Mouse (Mus musculus) c-Kit-positive CD71-positive TER-119-positive erythroid progenitor cells, embryonic 14.5 days (primary cell): ENCODE measurements around the gene Vegfc.

Experiments used
- DNase-seq: peaks from one replicate; pipeline ENCODE4 v3.0.0-alpha.2; 2013; ENCODE audit warnings: low spot score

Vegfc gene

DNA sequence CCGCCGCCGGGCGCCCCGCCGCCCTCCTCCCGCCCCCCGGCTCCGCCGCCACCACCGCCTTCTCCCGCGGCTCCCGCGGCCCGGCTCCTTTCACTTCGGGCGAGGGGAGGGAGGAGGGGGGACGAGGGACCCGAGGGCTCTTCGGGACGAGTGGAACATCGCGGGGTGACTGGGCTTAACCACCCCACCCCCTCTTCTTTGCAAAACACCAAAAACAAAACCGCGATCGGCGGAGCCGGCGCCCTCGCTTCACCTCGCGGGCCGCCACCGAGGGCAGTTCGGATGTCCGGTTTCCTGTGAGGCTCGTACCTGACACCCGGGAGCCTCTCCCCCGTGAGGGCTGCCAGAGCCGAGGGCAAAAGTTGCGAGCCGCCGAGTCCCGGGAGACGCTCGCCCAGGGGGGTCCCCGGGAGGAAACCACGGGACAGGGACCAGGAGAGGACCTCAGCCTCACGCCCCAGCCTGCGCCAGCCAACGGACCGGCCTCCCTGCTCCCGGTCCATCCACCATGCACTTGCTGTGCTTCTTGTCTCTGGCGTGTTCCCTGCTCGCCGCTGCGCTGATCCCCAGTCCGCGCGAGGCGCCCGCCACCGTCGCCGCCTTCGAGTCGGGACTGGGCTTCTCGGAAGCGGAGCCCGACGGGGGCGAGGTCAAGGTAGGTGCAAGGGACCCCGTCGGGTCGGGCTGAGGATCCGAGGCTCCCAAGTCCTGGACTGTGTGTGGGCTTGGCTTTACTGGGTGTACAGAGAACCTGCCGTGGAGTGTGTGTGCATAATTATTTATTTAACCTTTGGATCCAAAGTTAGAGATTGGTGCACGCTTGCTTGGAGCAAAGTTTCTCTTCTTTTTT lies at the start of gene Vegfc:
Gene Vegfc (plus strand): TSS at position 336 of the 850 bp plus-strand sequence.
- no peak for DNase-seq

DNA sequence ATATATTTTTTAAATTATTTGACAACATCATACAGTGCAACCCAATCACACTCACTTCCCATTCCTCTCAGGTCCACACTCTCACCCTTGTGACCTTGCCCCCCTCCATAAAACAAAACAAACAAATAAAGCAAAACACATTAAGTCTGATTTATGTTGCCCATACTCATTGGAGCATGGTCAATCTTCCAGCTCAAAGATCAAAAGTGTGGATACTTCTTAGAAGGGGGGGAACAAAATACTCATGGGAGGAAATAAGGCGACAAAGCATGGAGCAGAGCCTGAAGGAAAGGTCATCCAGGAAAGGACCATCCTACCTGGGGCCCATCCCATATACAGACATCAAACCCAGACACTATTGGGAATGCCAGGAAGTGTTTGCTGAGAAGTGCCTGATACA lies 42.8 kb upstream of the Vegfc start:
- DNase-seq, result no peak

- no peak for DNase-seq
These were observed 34.8 kb upstream of the Vegfc start for GRCm38 (mm10) chr8:54042601-54043000.

DNA sequence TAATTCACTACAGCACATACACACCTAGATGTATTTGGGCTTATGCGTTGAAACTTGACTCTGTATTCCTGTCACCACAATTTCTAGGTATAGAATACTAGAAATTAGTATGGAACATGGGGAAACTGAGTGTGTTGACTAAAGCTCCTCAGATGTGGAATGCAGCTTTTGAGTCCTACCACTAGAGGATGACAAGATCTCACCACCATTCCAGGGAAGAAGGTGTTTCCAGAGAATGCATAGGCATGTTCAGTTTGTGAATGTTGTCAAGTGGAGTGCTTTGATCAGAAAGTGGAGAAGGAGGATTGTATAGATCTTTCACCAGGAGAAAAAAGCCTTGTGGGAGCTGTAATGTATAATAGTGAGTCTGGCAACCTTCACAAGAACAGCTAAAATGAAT lies 33.9 kb upstream of the Vegfc start:
- no peak for DNase-seq

GRCm38 (mm10) chr8:54053210-54053609 lies 24.2 kb upstream of the Vegfc start:
- no peak for DNase-seq

GRCm38 (mm10) chr8:54065492-54065891 lies 11.9 kb upstream of the Vegfc start:
- no peak for DNase-seq

GRCm38 (mm10) chr8:54076301-54076700 lies 1.1 kb upstream of the Vegfc start:
- DNase-seq, result no peak

- DNase-seq, result no peak
These were observed 575 bp upstream of the Vegfc start for GRCm38 (mm10) chr8:54076791-54077270.

GRCm38 (mm10) chr8:54078121-54078440 lies 675 bp downstream of the Vegfc start:
- DNase-seq, result no peak

- DNase-seq, result no peak
These were observed 1.6 kb downstream of the Vegfc start for GRCm38 (mm10) chr8:54079001-54079400.

- DNase-seq, result no peak
These were observed 2.2 kb downstream of the Vegfc start for GRCm38 (mm10) chr8:54079601-54080000.

- no peak for DNase-seq
These were observed 8.5 kb downstream of the Vegfc start for GRCm38 (mm10) chr8:54085896-54086295.

DNA sequence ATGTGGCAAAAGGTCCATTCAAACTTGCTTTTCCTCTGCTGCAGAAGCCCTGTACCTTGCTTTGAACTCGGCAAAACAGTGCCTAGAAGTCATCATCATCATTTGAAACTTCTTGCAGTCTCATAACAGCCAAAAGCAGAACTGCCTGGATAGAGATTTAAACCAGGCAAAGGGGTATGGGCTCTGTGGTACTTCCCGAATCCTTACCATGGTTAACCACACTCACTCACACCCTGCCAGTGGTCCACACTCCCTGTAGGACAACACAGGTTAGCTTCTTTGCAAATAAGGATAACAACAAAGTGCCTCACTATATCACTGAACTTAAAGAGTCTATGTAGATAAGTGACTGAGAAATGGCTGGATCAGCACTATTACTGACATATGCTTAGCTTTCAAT lies 9.7 kb downstream of the Vegfc start:
- DNase-seq, result no peak

DNA sequence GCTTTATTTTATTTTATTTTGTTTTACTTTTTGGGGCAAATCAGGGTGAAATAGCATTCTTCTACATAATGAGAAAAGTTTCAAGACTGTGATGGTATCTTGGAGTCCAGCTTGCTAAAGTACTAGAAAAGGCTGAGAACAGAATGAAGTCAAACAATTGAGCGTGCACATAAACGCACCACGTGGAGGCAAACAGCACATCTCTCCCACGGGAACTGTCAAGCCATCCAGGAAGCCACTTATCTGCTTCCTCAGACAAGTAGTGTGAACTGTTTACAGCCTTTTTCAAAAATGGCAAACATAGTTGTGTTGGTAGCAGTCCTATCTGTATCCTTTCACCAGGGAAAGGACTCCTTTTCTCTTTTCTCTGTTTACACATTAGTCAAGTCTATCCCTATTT lies 11.8 kb downstream of the Vegfc start:
- DNase-seq, result no peak

DNA sequence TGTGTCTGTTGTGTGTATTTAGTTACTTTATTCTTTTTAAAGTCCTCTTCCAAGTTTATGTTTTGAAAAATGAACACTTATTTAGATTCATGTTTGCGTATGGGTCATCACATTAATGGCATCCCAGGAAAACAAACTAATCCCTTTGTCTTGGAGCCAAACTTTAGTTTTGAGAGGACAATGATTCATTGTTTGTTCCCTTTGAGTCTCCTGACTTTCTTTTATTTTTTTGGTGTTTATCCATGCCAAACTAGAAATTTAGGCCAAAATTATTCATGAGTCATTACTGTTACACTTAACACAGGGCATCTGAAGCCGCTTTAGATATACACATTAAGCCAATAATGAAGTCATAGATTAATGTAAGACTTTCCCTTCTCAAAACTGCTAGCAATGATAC lies 12.5 kb downstream of the Vegfc start:
- DNase-seq, result no peak

- no peak for DNase-seq
These were observed 22.7 kb downstream of the Vegfc start for GRCm38 (mm10) chr8:54100058-54100457.

GRCm38 (mm10) chr8:54114581-54114980 lies 37.2 kb downstream of the Vegfc start:
- DNase-seq, result no peak

DNA sequence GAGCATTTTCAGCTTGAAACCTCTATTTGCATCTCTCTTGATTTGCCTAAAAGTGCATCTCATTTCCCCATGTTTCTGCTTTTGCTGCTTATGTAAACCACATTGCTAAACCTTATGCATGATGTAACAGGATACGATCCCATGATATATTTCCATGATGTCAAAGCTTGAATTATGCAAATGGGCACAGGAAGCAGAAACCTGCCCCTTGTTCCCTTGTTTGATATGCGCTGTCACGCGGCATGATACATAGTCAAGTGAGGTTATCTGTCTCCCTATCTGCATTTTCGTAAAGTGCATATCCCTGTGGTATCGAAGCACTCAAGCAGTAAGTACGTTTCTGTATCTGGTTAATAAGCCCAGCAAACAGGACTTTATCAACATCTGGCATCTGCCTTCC lies 42.7 kb downstream of the Vegfc start:
- DNase-seq, result no peak

- DNase-seq, result no peak
These were observed 44.5 kb downstream of the Vegfc start for GRCm38 (mm10) chr8:54121942-54122341.

GRCm38 (mm10) chr8:54122345-54122744 lies 44.9 kb downstream of the Vegfc start:
- no peak for DNase-seq

- DNase-seq, result no peak
These were observed 53.2 kb downstream of the Vegfc start for GRCm38 (mm10) chr8:54130558-54130957.

- peak; percentile 7 for DNase-seq
These were observed 75.8 kb downstream of the Vegfc start for GRCm38 (mm10) chr8:54153240-54153639.

DNA sequence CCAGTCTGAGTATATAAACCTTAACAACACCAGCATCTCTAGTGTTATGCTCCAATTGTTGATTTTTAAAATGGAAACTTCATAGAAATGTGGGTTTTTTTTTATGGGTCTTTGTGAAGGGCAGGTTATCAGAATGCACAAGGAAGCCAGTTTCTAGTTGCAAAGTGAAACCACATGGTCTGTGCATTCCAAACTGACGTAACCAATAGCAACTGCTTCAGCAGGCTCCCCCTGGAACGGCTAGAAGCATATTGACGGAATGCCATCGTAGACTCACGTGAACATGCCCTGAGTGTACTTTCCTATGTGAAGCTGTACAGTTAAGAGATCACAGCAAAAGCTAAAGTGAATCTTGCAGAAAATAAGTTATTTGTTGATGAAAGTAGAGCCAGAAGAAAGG lies 86.1 kb downstream of the Vegfc start:
- no peak for DNase-seq

DNA sequence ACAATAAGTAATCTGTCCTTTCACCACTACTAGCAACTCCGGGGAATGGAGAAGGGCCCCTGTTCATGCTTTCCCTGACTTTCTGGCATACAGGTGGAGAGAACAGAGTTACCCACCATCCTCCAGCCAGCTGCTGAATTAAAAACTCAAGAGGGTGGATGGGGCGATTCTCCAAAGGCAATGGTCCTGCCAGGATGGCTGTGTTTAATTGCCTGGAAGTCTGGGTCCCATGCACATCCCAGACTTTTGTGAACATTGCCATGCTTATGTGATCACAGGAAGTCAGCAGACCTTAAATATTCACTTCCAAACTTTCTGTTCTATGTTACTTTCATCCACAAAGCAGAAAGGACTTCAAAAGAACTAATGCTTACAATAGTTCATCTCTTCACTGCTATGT lies 107.9 kb downstream of the Vegfc start:
- DNase-seq, result no peak
